Mouse (Mus musculus) megakaryocyte, embryonic 14.5 days (primary cell): Measurements from ENCODE around the gene Cnpy1. TPM values are rescaled to one million over a fixed set of nuclear protein-coding genes. Genes with fewer than 3 reads are reported as not detected.

Source experiments
- H3K27me3 ChIP-seq: replicated peaks from 2 replicates; pipeline ENCODE3; 2012; ENCODE audit warnings: inconsistent platforms
- H3K36me3 ChIP-seq: replicated peaks from 2 replicates; pipeline ENCODE3; 2012; ENCODE audit warnings: low read length, inconsistent platforms, mixed read lengths
- H3K4me1 ChIP-seq: 2 replicates; pipeline ENCODE4 v1.6.1; 2012; ENCODE audit warnings: inconsistent platforms
- H3K4me3 ChIP-seq: replicated peaks from 2 replicates; pipeline ENCODE3; 2012; ENCODE audit warnings: moderate library complexity, mild to moderate bottlenecking, inconsistent platforms
- H3K9me3 ChIP-seq: 2 replicates; pipeline ENCODE4 v1.6.1; 2012; ENCODE audit warnings: inconsistent platforms
- FLI1 ChIP-seq: IDR thresholded peaks from 2 replicates; pipeline ENCODE4 v1.6.1; 2012; ENCODE audit warnings: low read length, inconsistent platforms, mixed read lengths
- GATA1 ChIP-seq: IDR thresholded peaks from 3 replicates; pipeline ENCODE4 v1.6.1; 2012; ENCODE audit warnings: mixed read lengths, low read length, inconsistent platforms, borderline replicate concordance
- polyA plus RNA-seq: library from polyadenylated mRNA; stranded (reverse); fragments of >175 nt; gene quantifications from 2 replicates; pipeline ENCODE4 v1.2.3, GENCODE M21; 2012; ENCODE audit warnings: low replicate concordance; ENCODE audit not compliant: insufficient read depth

Cnpy1 gene
- polyA plus RNA-seq, 1 experiment: not detected

GRCm38 (mm10) chr5:28199089-28199873, 46.3 kb downstream of the Cnpy1 start:
- Histone ChIP-seq H3K9me3 (no peaks in the 10 kb centered on the region), H3K4me1 (peaks cover 6% of the 10 kb centered on the region; the same call in 1 of the 2 replicates), H3K4me3 (no peak overlapping the region), H3K36me3 (no peaks in the 10 kb centered on the region), H3K27me3 (peaks cover 80% of the 10 kb centered on the region)
- no peak for TF ChIP-seq GATA1
- TF ChIP-seq FLI1: no peak

GRCm38 (mm10) chr5:28195473-28195872, 50.1 kb downstream of the Cnpy1 start:
- TF ChIP-seq GATA1 (no peak), FLI1 (no peak)
- Histone ChIP-seq H3K9me3 (no peaks in the 10 kb centered on the region), H3K27me3 (peaks cover 87% of the 10 kb centered on the region), H3K4me3 (no peak overlapping the region), H3K4me1 (peaks cover 6% of the 10 kb centered on the region; the same call in 1 of the 2 replicates), H3K36me3 (no peaks in the 10 kb centered on the region)

- peaks cover 88% of the 10 kb centered on the region for H3K27me3 ChIP-seq
- no peaks in the 10 kb centered on the region for H3K36me3 ChIP-seq
- H3K4me3 ChIP-seq: no peak overlapping the region
- no peaks in the 10 kb centered on the region for H3K9me3 ChIP-seq
- no peak for TF ChIP-seq FLI1
- no peak for TF ChIP-seq GATA1
- no peaks in the 10 kb centered on the region for H3K4me1 ChIP-seq
These were observed 53.5 kb downstream of the Cnpy1 start for GRCm38 (mm10) chr5:28192099-28192454.

GRCm38 (mm10) chr5:28191201-28192098, 54.2 kb downstream of the Cnpy1 start:
- H3K36me3 ChIP-seq: no peaks in the 10 kb centered on the region

GRCm38 (mm10) chr5:28179237-28179790, 66.3 kb downstream of the Cnpy1 start:
- peaks cover 7% of the 10 kb centered on the region for H3K4me1 ChIP-seq
- no peak overlapping the region for H3K4me3 ChIP-seq
- TF ChIP-seq GATA1 (no peak), FLI1 (no peak)
- no peaks in the 10 kb centered on the region for H3K36me3 ChIP-seq
- peaks cover 93% of the 10 kb centered on the region for H3K27me3 ChIP-seq
- H3K9me3 ChIP-seq: no peaks in the 10 kb centered on the region

More at GRCm38 (mm10) chr5:28191201-28192098, 54.2 kb downstream of the Cnpy1 start:
- H3K4me3 ChIP-seq: no peak overlapping the region
- TF ChIP-seq GATA1: no peak
- TF ChIP-seq FLI1: no peak
- H3K27me3 ChIP-seq: peaks cover 90% of the 10 kb centered on the region
- H3K4me1 ChIP-seq: no peaks in the 10 kb centered on the region
- H3K9me3 ChIP-seq: no peaks in the 10 kb centered on the region

- Histone ChIP-seq H3K4me3 (no peak overlapping the region), H3K36me3 (no peaks in the 10 kb centered on the region), H3K9me3 (no peaks in the 10 kb centered on the region), H3K4me1 (peaks cover 7% of the 10 kb centered on the region), H3K27me3 (peaks cover 94% of the 10 kb centered on the region)
- TF ChIP-seq FLI1: no peak
- no peak for TF ChIP-seq GATA1
These were observed 67.3 kb downstream of the Cnpy1 start for GRCm38 (mm10) chr5:28178322-28178721.

GRCm38 (mm10) chr5:28176585-28176984, 69.0 kb downstream of the Cnpy1 start:
- Histone ChIP-seq H3K4me3 (no peak overlapping the region), H3K27me3 (peaks cover 97% of the 10 kb centered on the region), H3K9me3 (no peaks in the 10 kb centered on the region), H3K36me3 (no peaks in the 10 kb centered on the region), H3K4me1 (peaks cover 7% of the 10 kb centered on the region)
- TF ChIP-seq GATA1 (no peak), FLI1 (no peak)

- Histone ChIP-seq H3K9me3 (no peaks in the 10 kb centered on the region), H3K4me3 (no peak overlapping the region), H3K36me3 (no peaks in the 10 kb centered on the region), H3K27me3 (peaks cover 96% of the 10 kb centered on the region), H3K4me1 (peaks cover 8% of the 10 kb centered on the region)
- no peak for TF ChIP-seq GATA1
- no peak for TF ChIP-seq FLI1
These were observed 69.6 kb downstream of the Cnpy1 start for GRCm38 (mm10) chr5:28176023-28176422.

- no peak for TF ChIP-seq GATA1
- no peak for TF ChIP-seq FLI1
- Histone ChIP-seq H3K36me3 (no peaks in the 10 kb centered on the region), H3K4me3 (no peak overlapping the region), H3K9me3 (no peaks in the 10 kb centered on the region), H3K27me3 (peaks cover 95% of the 10 kb centered on the region), H3K4me1 (peaks cover 12% of the 10 kb centered on the region)
These were observed 70.1 kb downstream of the Cnpy1 start for GRCm38 (mm10) chr5:28175570-28175919.
